Mouse (Mus musculus) C2C12 (cell line): ENCODE results near the gene 4921524J17Rik. TPM values are rescaled to one million over a fixed set of nuclear protein-coding genes. Genes with fewer than 3 reads are reported as not detected.

Experiments used
- H3K27me3 ChIP-seq: one replicate; pipeline ENCODE4 v1.6.1; 2011; ENCODE audit not compliant: control insufficient read depth, insufficient read depth, insufficient read length
- H3K36me3 ChIP-seq: one replicate; pipeline ENCODE4 v1.6.1; 2011; ENCODE audit not compliant: control insufficient read depth, insufficient read depth
- H3K4me3 ChIP-seq: one replicate; pipeline ENCODE4 v1.5.1; 2011; ENCODE audit warnings: mild to moderate bottlenecking, control low read depth; ENCODE audit not compliant: poor library complexity, insufficient read depth, severe bottlenecking
- H3K79me2 ChIP-seq: one replicate; pipeline ENCODE4 v1.6.1; 2011; ENCODE audit not compliant: control insufficient read depth, insufficient read depth
- H3K79me3 ChIP-seq: one replicate; pipeline ENCODE4 v1.6.1; 2011; ENCODE audit warnings: low read depth, control low read depth
- H3ac ChIP-seq: one replicate; pipeline ENCODE3; 2011; ENCODE audit warnings: low read depth; ENCODE audit not compliant: control insufficient read depth, insufficient read length
- CEBPB ChIP-seq: IDR thresholded peaks from one replicate; pipeline ENCODE4 v1.6.1; 2011; ENCODE audit warnings: low read depth, mild to moderate bottlenecking, control low read depth, moderate library complexity
- CTCF ChIP-seq: IDR thresholded peaks from one replicate; pipeline ENCODE4 v1.5.1; 2011; ENCODE audit not compliant: control insufficient read depth, insufficient read depth, insufficient read length
- FOSL1 ChIP-seq: IDR thresholded peaks from one replicate; pipeline ENCODE4 v1.8.0; 2011; ENCODE audit warnings: mild to moderate bottlenecking, low read length; ENCODE audit not compliant: poor library complexity, insufficient read depth, severe bottlenecking
- MAX ChIP-seq: IDR thresholded peaks from one replicate; pipeline ENCODE4 v1.6.1; 2011; ENCODE audit warnings: mild to moderate bottlenecking, control low read depth
- MYOD1 ChIP-seq: IDR thresholded peaks from one replicate; pipeline ENCODE4 v1.6.1; 2011; ENCODE audit warnings: low read depth; ENCODE audit not compliant: control insufficient read depth, insufficient read length
- MYOG ChIP-seq: IDR thresholded peaks from one replicate; pipeline ENCODE4 v1.6.1; 2011; ENCODE audit not compliant: control insufficient read depth, insufficient read length; ENCODE audit errors: extremely low read depth
- USF1 ChIP-seq: IDR thresholded peaks from one replicate; pipeline ENCODE4 v1.6.1; 2011; ENCODE audit warnings: low read depth, mild to moderate bottlenecking, control low read depth, moderate library complexity
- polyA plus RNA-seq: library from polyadenylated mRNA; unstranded; fragments of >200 nt; fragmentation: generic; extraction: Trizol; gene quantifications from one replicate; pipeline ENCODE4 v1.2.1, GENCODE M21; 2012; ENCODE audit warnings: missing spikeins

Gene 4921524J17Rik
- polyA plus RNA-seq, 1 experiment, result 5.3 TPM

GRCm38 (mm10) chr8:85476970-85477545 is 44.4 kb upstream of the 4921524J17Rik start:
- H3K79me2 ChIP-seq, result no peaks in the 10 kb centered on the region
- no peaks in the 10 kb centered on the region for H3K27me3 ChIP-seq
- TF ChIP-seq MYOD1, result no peak
- no peak for TF ChIP-seq FOSL1
- TF ChIP-seq MAX, result no peak
- TF ChIP-seq CEBPB, result no peak
- no peak for TF ChIP-seq CTCF
- TF ChIP-seq MYOG, result no peak
- TF ChIP-seq USF1, result no peak
- H3K36me3 ChIP-seq, result no peaks in the 10 kb centered on the region
- no peaks in the 10 kb centered on the region for H3K79me3 ChIP-seq
- H3ac ChIP-seq, result no peak overlapping the region
- H3K4me3 ChIP-seq, result no peak overlapping the region

- H3K79me2 ChIP-seq, result no peaks in the 10 kb centered on the region
- TF ChIP-seq FOSL1 (no peak), CTCF (no peak), MYOD1 (no peak), CEBPB (no peak), MYOG (no peak)
- no peaks in the 10 kb centered on the region for H3K27me3 ChIP-seq
- no peak overlapping the region for H3K4me3 ChIP-seq
- no peaks in the 10 kb centered on the region for H3K36me3 ChIP-seq
- H3ac ChIP-seq, result no peak overlapping the region
- H3K79me3 ChIP-seq, result no peaks in the 10 kb centered on the region
Measured at GRCm38 (mm10) chr8:85474924-85475323, 42.3 kb upstream of the 4921524J17Rik start.

DNA sequence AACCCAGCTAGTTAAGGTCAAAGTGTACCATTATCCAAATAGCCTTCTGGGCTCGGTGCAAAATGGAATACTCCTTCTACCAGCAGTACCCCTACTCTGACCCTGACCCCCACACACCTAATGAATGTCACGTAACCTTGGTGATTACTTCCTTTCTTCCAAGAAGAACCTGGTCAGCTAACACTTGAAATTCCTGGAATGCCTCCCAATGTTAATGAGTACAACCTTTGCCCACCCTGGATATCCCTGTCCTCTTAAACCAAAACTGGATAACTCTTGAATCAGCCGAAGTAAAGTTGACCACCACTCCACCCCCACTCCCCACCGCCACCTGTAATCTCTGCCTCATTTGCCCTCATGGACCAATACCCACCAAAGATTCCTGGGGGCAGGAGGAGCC is 40.6 kb upstream of the 4921524J17Rik start:
- no peak overlapping the region for H3ac ChIP-seq
- H3K27me3 ChIP-seq, result no peaks in the 10 kb centered on the region
- no peaks in the 10 kb centered on the region for H3K79me2 ChIP-seq
- H3K79me3 ChIP-seq, result no peaks in the 10 kb centered on the region
- H3K36me3 ChIP-seq, result no peaks in the 10 kb centered on the region
- TF ChIP-seq MYOG (no peak), FOSL1 (no peak), MYOD1 (no peak), MAX (no peak), USF1 (no peak), CTCF (no peak), CEBPB (no peak)
- H3K4me3 ChIP-seq, result no peak overlapping the region

- H3K79me3 ChIP-seq, result no peaks in the 10 kb centered on the region
- no peaks in the 10 kb centered on the region for H3K27me3 ChIP-seq
- TF ChIP-seq MYOD1 (no peak), FOSL1 (no peak), CEBPB (no peak), USF1 (no peak), MAX (no peak), CTCF (no peak), MYOG (no peak)
- no peak overlapping the region for H3ac ChIP-seq
- no peak overlapping the region for H3K4me3 ChIP-seq
- H3K36me3 ChIP-seq, result no peaks in the 10 kb centered on the region
- H3K79me2 ChIP-seq, result no peaks in the 10 kb centered on the region
Measured at GRCm38 (mm10) chr8:85472800-85473199, 40.2 kb upstream of the 4921524J17Rik start.

GRCm38 (mm10) chr8:85470753-85471152 is 38.1 kb upstream of the 4921524J17Rik start:
- TF ChIP-seq CEBPB, result no peak
- no peak for TF ChIP-seq MAX
- TF ChIP-seq CTCF, result no peak
- no peak for TF ChIP-seq MYOG
- no peak for TF ChIP-seq FOSL1
- no peak for TF ChIP-seq USF1
- no peak for TF ChIP-seq MYOD1
- Histone ChIP-seq H3K36me3 (no peaks in the 10 kb centered on the region), H3ac (no peak overlapping the region), H3K4me3 (no peak overlapping the region), H3K79me3 (no peaks in the 10 kb centered on the region), H3K27me3 (no peaks in the 10 kb centered on the region), H3K79me2 (no peaks in the 10 kb centered on the region)

DNA sequence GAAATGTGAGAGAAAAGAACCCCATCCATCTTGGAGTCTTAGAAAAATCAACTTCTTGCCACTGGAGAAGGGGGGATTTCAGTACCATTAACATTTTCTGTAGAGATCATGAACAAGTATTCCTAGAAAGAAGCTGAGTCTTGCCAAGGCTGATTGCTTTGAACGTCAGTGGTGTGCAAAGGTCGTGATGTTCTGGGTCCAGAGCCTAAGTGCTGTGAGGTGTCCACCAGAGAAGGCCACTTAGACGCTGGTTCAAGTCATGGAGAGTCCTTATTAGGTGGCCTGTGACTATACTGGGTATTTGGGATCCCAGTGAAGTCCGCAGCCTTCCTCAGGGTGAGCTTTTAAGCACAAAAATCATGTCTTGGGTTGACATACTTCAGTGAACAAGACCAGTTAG is 33.4 kb upstream of the 4921524J17Rik start:
- no peaks in the 10 kb centered on the region for H3K79me2 ChIP-seq
- H3K4me3 ChIP-seq, result no peak overlapping the region
- H3K36me3 ChIP-seq, result no peaks in the 10 kb centered on the region
- no peak for TF ChIP-seq FOSL1
- no peak for TF ChIP-seq CTCF
- no peak for TF ChIP-seq USF1
- no peak for TF ChIP-seq MYOG
- TF ChIP-seq MYOD1, result no peak
- H3K79me3 ChIP-seq, result no peaks in the 10 kb centered on the region
- no peaks in the 10 kb centered on the region for H3K27me3 ChIP-seq
- H3ac ChIP-seq, result no peak overlapping the region
